Mouse (Mus musculus): ENCODE measurements around the gene Pgpep1. TPM values are rescaled to one million over a fixed set of nuclear protein-coding genes. Genes with fewer than 3 reads are reported as not detected.

Gene Pgpep1
- polyA plus RNA-seq, 1 experiment: 18.2 TPM

- H3K4me1 ChIP-seq (ENCODE audit: control insufficient read depth, insufficient read depth, insufficient read length): peaks cover 22% of the 10 kb centered on the region
- H3K36me3 ChIP-seq (ENCODE audit: control insufficient read depth, insufficient read depth, low read length): peaks cover 12% of the 10 kb centered on the region
- H3K27me3 ChIP-seq (ENCODE audit: control insufficient read depth, insufficient read depth, low read length): no peaks in the 10 kb centered on the region
- H3K27ac ChIP-seq (ENCODE audit: insufficient read depth, low read length): no peak overlapping the region
- TF ChIP-seq POLR2A (IDR thresholded peaks at IDR 0.05; ENCODE audit: low read depth, low read length): no peak
- no peak for TF ChIP-seq CTCF (IDR thresholded peaks at IDR 0.05; ENCODE audit: extremely low read depth, insufficient read depth, insufficient read length, insufficient replicate concordance)
- no peak overlapping the region for H3K4me3 ChIP-seq (ENCODE audit: extremely low read depth, insufficient read depth, insufficient read length)
- 63% methylated on average over 3 of the region's 3 CpGs for WGBS
- DNase-seq (ENCODE audit: low read depth in 1 of 2, low spot score in 2 of 2): no peak
These were observed 21.2 kb upstream of the Pgpep1 start for GRCm38 (mm10) chr8:70681410-70681809.

GRCm38 (mm10) chr8:70680039-70680438 lies 19.9 kb upstream of the Pgpep1 start:
- DNase-seq (ENCODE audit: low read depth in 1 of 2, low spot score in 2 of 2): no peak
- Histone ChIP-seq H3K27ac (ENCODE audit: insufficient read depth, low read length) (no peak overlapping the region), H3K4me1 (ENCODE audit: control insufficient read depth, insufficient read depth, insufficient read length) (peaks cover 33% of the 10 kb centered on the region), H3K36me3 (ENCODE audit: control insufficient read depth, insufficient read depth, low read length) (peaks cover 12% of the 10 kb centered on the region), H3K4me3 (ENCODE audit: extremely low read depth, insufficient read depth, insufficient read length) (no peak overlapping the region), H3K27me3 (ENCODE audit: control insufficient read depth, insufficient read depth, low read length) (no peaks in the 10 kb centered on the region)
- TF ChIP-seq POLR2A (IDR thresholded peaks at IDR 0.05; ENCODE audit: low read depth, low read length) (no peak), CTCF (IDR thresholded peaks at IDR 0.05; ENCODE audit: extremely low read depth, insufficient read depth, insufficient read length, insufficient replicate concordance) (no peak)
- WGBS: 91% methylated on average over 3 of the region's 3 CpGs

GRCm38 (mm10) chr8:70679404-70679803 lies 19.2 kb upstream of the Pgpep1 start:
- WGBS: 93% methylated on average over 4 of the region's 4 CpGs
- Histone ChIP-seq H3K36me3 (ENCODE audit: control insufficient read depth, insufficient read depth, low read length) (peaks cover 12% of the 10 kb centered on the region), H3K27me3 (ENCODE audit: control insufficient read depth, insufficient read depth, low read length) (no peaks in the 10 kb centered on the region), H3K27ac (ENCODE audit: insufficient read depth, low read length) (no peak overlapping the region), H3K4me1 (ENCODE audit: control insufficient read depth, insufficient read depth, insufficient read length) (peaks cover 39% of the 10 kb centered on the region), H3K4me3 (ENCODE audit: extremely low read depth, insufficient read depth, insufficient read length) (no peak overlapping the region)
- no peak for TF ChIP-seq CTCF (IDR thresholded peaks at IDR 0.05; ENCODE audit: extremely low read depth, insufficient read depth, insufficient read length, insufficient replicate concordance)
- no peak for TF ChIP-seq POLR2A (IDR thresholded peaks at IDR 0.05; ENCODE audit: low read depth, low read length)
- no peak for DNase-seq (ENCODE audit: low read depth in 1 of 2, low spot score in 2 of 2)

GRCm38 (mm10) chr8:70678679-70679078 lies 18.5 kb upstream of the Pgpep1 start:
- DNase-seq (ENCODE audit: low read depth in 1 of 2, low spot score in 2 of 2): no peak
- peaks cover 12% of the 10 kb centered on the region for H3K36me3 ChIP-seq (ENCODE audit: control insufficient read depth, insufficient read depth, low read length)
- no peaks in the 10 kb centered on the region for H3K27me3 ChIP-seq (ENCODE audit: control insufficient read depth, insufficient read depth, low read length)
- TF ChIP-seq POLR2A (IDR thresholded peaks at IDR 0.05; ENCODE audit: low read depth, low read length) (no peak), CTCF (IDR thresholded peaks at IDR 0.05; ENCODE audit: extremely low read depth, insufficient read depth, insufficient read length, insufficient replicate concordance) (no peak)
- H3K4me3 ChIP-seq (ENCODE audit: extremely low read depth, insufficient read depth, insufficient read length): no peak overlapping the region
- H3K4me1 ChIP-seq (ENCODE audit: control insufficient read depth, insufficient read depth, insufficient read length): peaks cover 43% of the 10 kb centered on the region
- no peak overlapping the region for H3K27ac ChIP-seq (ENCODE audit: insufficient read depth, low read length)

- H3K4me3 ChIP-seq (ENCODE audit: extremely low read depth, insufficient read depth, insufficient read length): no peak overlapping the region
- no peaks in the 10 kb centered on the region for H3K27me3 ChIP-seq (ENCODE audit: control insufficient read depth, insufficient read depth, low read length)
- DNase-seq (ENCODE audit: low read depth in 1 of 2, low spot score in 2 of 2): no peak
- peaks cover 12% of the 10 kb centered on the region for H3K36me3 ChIP-seq (ENCODE audit: control insufficient read depth, insufficient read depth, low read length)
- WGBS: 75% methylated on average over 15 of the region's 15 CpGs
- peaks cover 41% of the 10 kb centered on the region for H3K4me1 ChIP-seq (ENCODE audit: control insufficient read depth, insufficient read depth, insufficient read length)
- TF ChIP-seq POLR2A (IDR thresholded peaks at IDR 0.05; ENCODE audit: low read depth, low read length) (no peak), CTCF (IDR thresholded peaks at IDR 0.05; ENCODE audit: extremely low read depth, insufficient read depth, insufficient read length, insufficient replicate concordance) (no peak)
- no peak overlapping the region for H3K27ac ChIP-seq (ENCODE audit: insufficient read depth, low read length)
These were observed 17.4 kb upstream of the Pgpep1 start for GRCm38 (mm10) chr8:70677451-70678080.

GRCm38 (mm10) chr8:70675336-70675735 lies 15.1 kb upstream of the Pgpep1 start:
- DNase-seq (ENCODE audit: low read depth in 1 of 2, low spot score in 2 of 2): peak in 1 of 2 experiments; percentile 45
- Histone ChIP-seq H3K36me3 (ENCODE audit: control insufficient read depth, insufficient read depth, low read length) (peaks cover 12% of the 10 kb centered on the region), H3K4me3 (ENCODE audit: extremely low read depth, insufficient read depth, insufficient read length) (no peak overlapping the region), H3K4me1 (ENCODE audit: control insufficient read depth, insufficient read depth, insufficient read length) (peaks cover 33% of the 10 kb centered on the region; the same call in 1 of the 2 replicates), H3K27ac (ENCODE audit: insufficient read depth, low read length) (peak overlapping the region; percentile 99), H3K27me3 (ENCODE audit: control insufficient read depth, insufficient read depth, low read length) (no peaks in the 10 kb centered on the region)
- 18% methylated on average over 1 of the region's 1 CpGs for WGBS
- no peak for TF ChIP-seq POLR2A (IDR thresholded peaks at IDR 0.05; ENCODE audit: low read depth, low read length)
- no peak for TF ChIP-seq CTCF (IDR thresholded peaks at IDR 0.05; ENCODE audit: extremely low read depth, insufficient read depth, insufficient read length, insufficient replicate concordance)

- DNase-seq (ENCODE audit: low read depth in 1 of 2, low spot score in 2 of 2): no peak
- H3K4me1 ChIP-seq (ENCODE audit: control insufficient read depth, insufficient read depth, insufficient read length): peaks cover 33% of the 10 kb centered on the region; the same call in 1 of the 2 replicates
- H3K4me3 ChIP-seq (ENCODE audit: extremely low read depth, insufficient read depth, insufficient read length): no peak overlapping the region
- no peak for TF ChIP-seq CTCF (IDR thresholded peaks at IDR 0.05; ENCODE audit: extremely low read depth, insufficient read depth, insufficient read length, insufficient replicate concordance)
- H3K36me3 ChIP-seq (ENCODE audit: control insufficient read depth, insufficient read depth, low read length): peaks cover 12% of the 10 kb centered on the region
- no peaks in the 10 kb centered on the region for H3K27me3 ChIP-seq (ENCODE audit: control insufficient read depth, insufficient read depth, low read length)
- 39% methylated on average over 4 of the region's 4 CpGs for WGBS
- H3K27ac ChIP-seq (ENCODE audit: insufficient read depth, low read length): peak overlapping the region; percentile 99
These were observed 14.5 kb upstream of the Pgpep1 start for GRCm38 (mm10) chr8:70674716-70675115.
